Mouse (Mus musculus): ENCODE data around the gene Ift43. TPM values are rescaled to one million over a fixed set of nuclear protein-coding genes. Genes with fewer than 3 reads are reported as not detected.

Ift43 gene
- polyA plus RNA-seq, 1 experiment from 2014 or later = 53.2 TPM

- no peak overlapping the region for H3K27ac ChIP-seq
- H3K4me3 ChIP-seq (replicated peaks; ENCODE audit: low read length) = 0 out of 2 replicates have a peak overlapping the region, but pooled peaks have one; percentile 11
- ATAC-seq (ENCODE audit: low FRiP score) (no peak), DNase-seq (ENCODE audit: low spot score) (peak; percentile 32)
- WGBS = 10% methylated on average over 13 of the region's 13 CpGs
- peak overlapping the region; percentile 38; the same call in 1 of the 2 replicates for H3K9ac ChIP-seq
- H3K36me3 ChIP-seq (replicated peaks; ENCODE audit: control insufficient read depth, insufficient read depth) = no peaks in the 10 kb centered on the region
- peak overlapping the region; percentile 96 for H3K4me2 ChIP-seq (replicated peaks)
- peaks cover 27% of the 10 kb centered on the region for H3K4me1 ChIP-seq (replicated peaks; ENCODE audit: control insufficient read depth, insufficient read depth, low read length)
- H3K27me3 ChIP-seq (ENCODE audit: control insufficient read depth, insufficient read depth, low read length) = no peaks in the 10 kb centered on the region
- H3K9me3 ChIP-seq (ENCODE audit: control insufficient read depth, low read length) = no peaks in the 10 kb centered on the region
These were observed 5.9 kb upstream of the Ift43 start for GRCm38 (mm10) chr12:86076321-86076901.

- Histone ChIP-seq H3K9ac (peak overlapping the region; percentile 63; the same call in 1 of the 2 replicates), H3K9me3 (ENCODE audit: control insufficient read depth, low read length) (no peaks in the 10 kb centered on the region), H3K36me3 (replicated peaks; ENCODE audit: control insufficient read depth, insufficient read depth) (no peaks in the 10 kb centered on the region), H3K4me1 (replicated peaks; ENCODE audit: control insufficient read depth, insufficient read depth, low read length) (peaks cover 27% of the 10 kb centered on the region), H3K27ac (no peak overlapping the region), H3K4me2 (replicated peaks) (peak overlapping the region; percentile 96), H3K27me3 (ENCODE audit: control insufficient read depth, insufficient read depth, low read length) (no peaks in the 10 kb centered on the region), H3K4me3 (replicated peaks; ENCODE audit: low read length) (peak overlapping the region; percentile 45; the same call in 1 of the 2 replicates)
- no peak for ATAC-seq (ENCODE audit: low FRiP score)
- no peak for DNase-seq (ENCODE audit: low spot score)
- 18% methylated on average over 8 of the region's 8 CpGs for WGBS
These were observed 5.0 kb upstream of the Ift43 start for GRCm38 (mm10) chr12:86077322-86077721.

DNA sequence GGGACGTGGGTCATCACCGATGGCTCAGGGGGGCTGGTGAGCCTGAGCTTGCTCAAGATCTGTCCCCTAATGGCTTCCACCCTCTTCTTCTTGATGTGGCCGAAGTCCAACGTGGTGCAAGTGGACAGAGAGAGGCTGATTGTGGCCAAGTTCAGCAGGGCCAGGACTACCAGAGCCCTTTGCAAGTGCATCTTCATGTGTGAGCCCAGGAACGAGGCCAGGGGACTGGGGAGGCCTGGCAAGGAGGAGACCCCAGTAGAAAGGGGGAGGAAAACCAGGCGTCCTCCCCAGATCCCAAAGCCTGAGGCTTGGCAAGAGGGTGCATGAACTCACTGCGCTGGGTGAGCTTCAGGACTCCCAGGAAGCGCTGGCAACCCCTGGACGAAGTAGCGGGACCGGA is 4.6 kb upstream of the Ift43 start:
- peak overlapping the region; percentile 63 for H3K9ac ChIP-seq
- peaks cover 27% of the 10 kb centered on the region for H3K4me1 ChIP-seq (replicated peaks; ENCODE audit: control insufficient read depth, insufficient read depth, low read length)
- no peak overlapping the region for H3K27ac ChIP-seq
- WGBS = 26% methylated on average over 11 of the region's 11 CpGs
- ATAC-seq (ENCODE audit: low FRiP score) (no peak), DNase-seq (ENCODE audit: low spot score) (no peak)
- no peaks in the 10 kb centered on the region for H3K36me3 ChIP-seq (replicated peaks; ENCODE audit: control insufficient read depth, insufficient read depth)
- peak overlapping the region; percentile 45 for H3K4me3 ChIP-seq (replicated peaks; ENCODE audit: low read length)
- peak overlapping the region; percentile 96 for H3K4me2 ChIP-seq (replicated peaks)
- no peaks in the 10 kb centered on the region for H3K9me3 ChIP-seq (ENCODE audit: control insufficient read depth, low read length)
- H3K27me3 ChIP-seq (ENCODE audit: control insufficient read depth, insufficient read depth, low read length) = no peaks in the 10 kb centered on the region

DNA sequence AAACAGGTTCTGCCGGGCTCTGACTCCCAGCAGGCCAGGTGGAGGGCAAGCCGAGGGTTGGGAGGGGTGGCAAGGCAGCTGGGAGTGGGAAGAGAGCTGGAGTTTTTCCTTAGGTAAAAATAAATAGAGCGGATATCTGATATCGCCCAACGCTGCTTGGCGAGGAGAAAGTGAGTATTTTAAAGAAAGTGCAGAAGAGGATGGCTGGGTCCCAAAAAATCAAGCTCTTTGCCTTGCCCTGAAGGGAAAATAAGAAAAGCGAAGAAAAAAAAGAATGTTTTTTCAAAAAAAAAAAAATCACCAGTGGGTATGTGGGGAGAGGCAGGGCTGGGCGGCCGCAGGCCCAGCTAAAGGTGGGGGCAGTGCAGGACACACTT is 4.2 kb upstream of the Ift43 start:
- Histone ChIP-seq H3K9me3 (ENCODE audit: control insufficient read depth, low read length) (no peaks in the 10 kb centered on the region), H3K9ac (peak overlapping the region; percentile 63), H3K36me3 (replicated peaks; ENCODE audit: control insufficient read depth, insufficient read depth) (no peaks in the 10 kb centered on the region), H3K27ac (peak overlapping the region; percentile 33), H3K4me2 (replicated peaks) (peak overlapping the region; percentile 96), H3K4me1 (replicated peaks; ENCODE audit: control insufficient read depth, insufficient read depth, low read length) (peaks cover 31% of the 10 kb centered on the region), H3K27me3 (ENCODE audit: control insufficient read depth, insufficient read depth, low read length) (no peaks in the 10 kb centered on the region), H3K4me3 (replicated peaks; ENCODE audit: low read length) (peak overlapping the region; percentile 45)
- ATAC-seq (ENCODE audit: low FRiP score) (no peak), DNase-seq (ENCODE audit: low spot score) (no peak)
- WGBS = 14% methylated on average over 9 of the region's 9 CpGs

DNA sequence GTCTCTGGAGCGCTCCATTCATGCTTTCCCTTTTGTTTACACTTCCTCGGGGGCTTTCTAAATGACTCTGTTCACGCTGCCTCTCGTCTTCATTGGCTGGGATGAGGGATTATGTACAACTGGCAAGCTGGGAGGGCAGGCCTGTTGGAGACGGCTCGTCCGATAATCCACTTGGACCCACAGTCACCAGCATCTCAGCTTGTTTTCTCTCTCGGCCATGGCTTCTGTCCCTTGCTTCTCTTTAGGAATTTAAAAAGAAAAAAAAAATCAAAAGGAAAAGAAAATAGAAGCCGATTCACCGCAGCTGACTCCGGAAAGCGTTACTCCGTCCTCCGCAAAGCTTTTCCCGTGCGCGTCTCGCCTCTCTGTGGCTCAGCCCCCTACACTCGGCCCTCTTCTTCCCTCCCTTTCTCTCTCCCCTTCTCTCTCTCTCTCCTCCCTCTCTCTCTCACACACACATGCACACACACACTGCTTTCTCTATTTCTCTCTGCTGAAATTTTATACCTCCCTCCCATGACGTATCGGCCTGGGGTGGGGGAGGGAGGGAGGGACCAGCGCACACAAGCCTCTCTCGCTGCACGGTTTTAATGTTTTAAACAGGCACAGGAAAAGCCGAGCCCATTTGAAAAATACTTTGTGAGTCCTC is 3.7 kb upstream of the Ift43 start, which contains the start of gene Tgfb3:
TSS of gene Tgfb3 (minus strand) at position 489 of the 649 bp plus-strand sequence.
- DNase-seq (ENCODE audit: low spot score) (peak; percentile 52), ATAC-seq (ENCODE audit: low FRiP score) (peak; percentile 58)
- H3K27ac ChIP-seq = peak within 1 kb of the TSS; percentile 33
- H3K9me3 ChIP-seq (ENCODE audit: control insufficient read depth, low read length) = no peaks in the 10 kb centered on the region
- H3K4me1 ChIP-seq (replicated peaks; ENCODE audit: control insufficient read depth, insufficient read depth, low read length) = peaks cover 34% of the 10 kb centered on the region
- H3K27me3 ChIP-seq (ENCODE audit: control insufficient read depth, insufficient read depth, low read length) = no peaks in the 10 kb centered on the region
- peak within 1 kb of the TSS; percentile 45 for H3K4me3 ChIP-seq (replicated peaks; ENCODE audit: low read length)
- no peaks in the 10 kb centered on the region for H3K36me3 ChIP-seq (replicated peaks; ENCODE audit: control insufficient read depth, insufficient read depth)
- WGBS = under 1% methylated on average over 25 of the region's 25 CpGs
- H3K9ac ChIP-seq = peak within 1 kb of the TSS; percentile 63
- peak within 1 kb of the TSS; percentile 96 for H3K4me2 ChIP-seq (replicated peaks)

GRCm38 (mm10) chr12:86079202-86079667 is 3.1 kb upstream of the Ift43 start:
- Histone ChIP-seq H3K4me1 (replicated peaks; ENCODE audit: control insufficient read depth, insufficient read depth, low read length) (peaks cover 34% of the 10 kb centered on the region), H3K9me3 (ENCODE audit: control insufficient read depth, low read length) (no peaks in the 10 kb centered on the region), H3K4me2 (replicated peaks) (peak overlapping the region; percentile 96), H3K4me3 (replicated peaks; ENCODE audit: low read length) (peak overlapping the region; percentile 45), H3K27me3 (ENCODE audit: control insufficient read depth, insufficient read depth, low read length) (no peaks in the 10 kb centered on the region), H3K27ac (peak overlapping the region; percentile 33; the same call in 1 of the 2 replicates), H3K9ac (peak overlapping the region; percentile 63), H3K36me3 (replicated peaks; ENCODE audit: control insufficient read depth, insufficient read depth) (no peaks in the 10 kb centered on the region)
- WGBS = 1% methylated on average over 31 of the region's 31 CpGs
- ATAC-seq (ENCODE audit: low FRiP score) (peak; percentile 68), DNase-seq (ENCODE audit: low spot score) (peak; percentile 86)

GRCm38 (mm10) chr12:86085873-86086272 is 3.5 kb downstream of the Ift43 start:
- no peak overlapping the region for H3K4me2 ChIP-seq (replicated peaks)
- peaks cover 26% of the 10 kb centered on the region; the same call in 1 of the 2 replicates for H3K36me3 ChIP-seq (replicated peaks; ENCODE audit: control insufficient read depth, insufficient read depth)
- no peak overlapping the region for H3K9ac ChIP-seq
- no peak overlapping the region for H3K27ac ChIP-seq
- DNase-seq (ENCODE audit: low spot score) (no peak), ATAC-seq (ENCODE audit: low FRiP score) (no peak)
- no peaks in the 10 kb centered on the region for H3K27me3 ChIP-seq (ENCODE audit: control insufficient read depth, insufficient read depth, low read length)
- H3K4me3 ChIP-seq (replicated peaks; ENCODE audit: low read length) = no peak overlapping the region
- 90% methylated on average over 7 of the region's 7 CpGs for WGBS
- H3K9me3 ChIP-seq (ENCODE audit: control insufficient read depth, low read length) = no peaks in the 10 kb centered on the region
- peaks cover 7% of the 10 kb centered on the region; the same call in 1 of the 2 replicates for H3K4me1 ChIP-seq (replicated peaks; ENCODE audit: control insufficient read depth, insufficient read depth, low read length)

DNA sequence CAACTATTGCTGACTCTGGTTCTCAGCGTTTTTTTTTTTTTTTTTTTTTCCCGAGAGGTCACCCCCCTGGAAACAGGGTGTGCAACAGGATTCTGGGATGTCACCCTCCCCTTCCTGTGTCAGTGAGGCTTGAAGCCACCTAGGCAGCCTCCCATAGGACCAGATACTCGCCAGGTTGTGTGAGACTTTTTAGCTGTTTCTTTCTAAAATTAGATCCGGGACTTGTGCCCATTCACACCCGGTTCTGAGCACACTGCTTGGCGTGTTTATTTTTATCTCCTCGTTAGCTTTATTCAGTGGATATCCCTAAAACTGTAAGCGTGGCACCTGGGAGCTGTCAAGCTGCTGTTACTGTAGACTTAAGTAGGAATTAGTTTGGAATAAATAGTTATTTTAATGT is 4.2 kb downstream of the Ift43 start:
- Histone ChIP-seq H3K9me3 (ENCODE audit: control insufficient read depth, low read length) (no peaks in the 10 kb centered on the region), H3K4me3 (replicated peaks; ENCODE audit: low read length) (no peak overlapping the region), H3K4me1 (replicated peaks; ENCODE audit: control insufficient read depth, insufficient read depth, low read length) (peaks cover 7% of the 10 kb centered on the region; the same call in 1 of the 2 replicates), H3K9ac (no peak overlapping the region), H3K27me3 (ENCODE audit: control insufficient read depth, insufficient read depth, low read length) (no peaks in the 10 kb centered on the region), H3K36me3 (replicated peaks; ENCODE audit: control insufficient read depth, insufficient read depth) (peaks cover 26% of the 10 kb centered on the region; the same call in 1 of the 2 replicates), H3K27ac (no peak overlapping the region), H3K4me2 (replicated peaks) (no peak overlapping the region)
- DNase-seq (ENCODE audit: low spot score) (no peak), ATAC-seq (ENCODE audit: low FRiP score) (no peak)
- 87% methylated on average over 8 of the region's 8 CpGs for WGBS

DNA sequence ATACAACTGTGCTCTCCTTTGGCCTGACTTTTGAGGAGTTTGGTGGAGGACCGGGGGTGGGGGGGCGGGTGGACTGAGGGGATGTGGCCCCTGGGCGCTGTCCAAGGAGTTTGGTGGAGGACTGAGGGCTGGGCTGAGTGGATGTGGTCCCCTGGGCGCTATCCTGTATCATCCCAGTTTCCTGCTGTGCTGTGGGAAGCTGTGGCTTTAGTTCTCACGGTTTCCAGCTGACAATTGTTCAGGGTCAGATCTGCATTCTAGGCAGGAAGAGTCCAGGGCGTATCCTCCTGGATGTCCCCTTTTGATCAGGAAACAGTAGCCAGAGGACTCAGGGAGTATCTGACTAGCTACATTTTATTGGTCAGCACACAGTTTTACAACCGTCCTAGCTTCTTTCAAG is 5.7 kb downstream of the Ift43 start:
- DNase-seq (ENCODE audit: low spot score) (no peak), ATAC-seq (ENCODE audit: low FRiP score) (no peak)
- 67% methylated on average over 7 of the region's 7 CpGs for WGBS
- no peak overlapping the region for H3K9ac ChIP-seq
- no peaks in the 10 kb centered on the region for H3K9me3 ChIP-seq (ENCODE audit: control insufficient read depth, low read length)
- no peak overlapping the region for H3K4me2 ChIP-seq (replicated peaks)
- H3K4me1 ChIP-seq (replicated peaks; ENCODE audit: control insufficient read depth, insufficient read depth, low read length) = peaks cover 4% of the 10 kb centered on the region
- H3K36me3 ChIP-seq (replicated peaks; ENCODE audit: control insufficient read depth, insufficient read depth) = peaks cover 30% of the 10 kb centered on the region
- H3K27me3 ChIP-seq (ENCODE audit: control insufficient read depth, insufficient read depth, low read length) = no peaks in the 10 kb centered on the region
- no peak overlapping the region for H3K4me3 ChIP-seq (replicated peaks; ENCODE audit: low read length)
- H3K27ac ChIP-seq = no peak overlapping the region

All from hindbrain, embryonic 14.5 days (tissue).